Mouse (Mus musculus): ENCODE data around the gene Serpina1f. TPM values are rescaled to one million over a fixed set of nuclear protein-coding genes. Genes with fewer than 3 reads are reported as not detected.
A peak's percentile ranks its signal among the peaks of the same experiment; 100 is the strongest.
"Not testable (repeated sequence)": the region's sequence is repeated elsewhere in the genome, so short reads cannot be mapped to it uniquely, and the experiment has no call there.

Gene Serpina1f
- polyA plus RNA-seq, 1 experiment from 2014 or later, result 0.10 TPM

DNA sequence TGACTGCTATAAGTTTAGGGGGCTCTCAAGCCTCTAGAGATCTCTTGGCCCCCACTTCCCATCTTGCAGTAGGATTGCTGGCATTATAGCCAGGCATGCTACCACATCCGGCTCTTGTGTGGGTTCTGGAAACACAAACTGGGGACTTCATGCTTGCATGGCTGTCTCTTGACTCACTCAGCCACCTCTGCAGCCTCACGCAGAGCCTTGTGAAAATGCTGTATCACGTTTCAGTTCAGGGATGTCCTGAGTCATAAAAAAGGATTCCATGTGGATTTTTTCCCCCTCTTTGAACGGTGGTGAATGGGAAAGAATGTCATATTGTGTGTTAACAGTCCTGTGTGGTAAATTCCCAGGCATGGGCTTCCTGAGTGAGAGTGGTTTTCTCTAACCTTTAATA is 11.6 kb downstream of the Serpina1f start:
- no peaks in the 10 kb centered on the region for H3K27me3 ChIP-seq (ENCODE audit: insufficient read depth, poor library complexity, severe bottlenecking)
- no peak for DNase-seq (ENCODE audit: low spot score)
- H3K9me3 ChIP-seq, result no peaks in the 10 kb centered on the region
- H3K4me3 ChIP-seq, result no peak overlapping the region
- 56% methylated on average over 4 of the region's 4 CpGs for WGBS
- no peaks in the 10 kb centered on the region for H3K36me3 ChIP-seq
- no peak overlapping the region for H3K27ac ChIP-seq
- peaks cover 11% of the 10 kb centered on the region for H3K4me1 ChIP-seq

- Histone ChIP-seq H3K27me3 (ENCODE audit: insufficient read depth, poor library complexity, severe bottlenecking) (no peaks in the 10 kb centered on the region), H3K36me3 (no peaks in the 10 kb centered on the region), H3K9me3 (no peaks in the 10 kb centered on the region), H3K4me3 (no peak overlapping the region), H3K4me1 (no peaks in the 10 kb centered on the region), H3K27ac (no peak overlapping the region)
- WGBS, result 67% methylated on average over 2 of the region's 2 CpGs
- no peak for DNase-seq (ENCODE audit: low spot score)
Observed at GRCm38 (mm10) chr12:103681739-103682138, 13.6 kb downstream of the Serpina1f start.

GRCm38 (mm10) chr12:103681169-103681568 is 14.2 kb downstream of the Serpina1f start:
- 79% methylated on average over 2 of the region's 2 CpGs for WGBS

DNA sequence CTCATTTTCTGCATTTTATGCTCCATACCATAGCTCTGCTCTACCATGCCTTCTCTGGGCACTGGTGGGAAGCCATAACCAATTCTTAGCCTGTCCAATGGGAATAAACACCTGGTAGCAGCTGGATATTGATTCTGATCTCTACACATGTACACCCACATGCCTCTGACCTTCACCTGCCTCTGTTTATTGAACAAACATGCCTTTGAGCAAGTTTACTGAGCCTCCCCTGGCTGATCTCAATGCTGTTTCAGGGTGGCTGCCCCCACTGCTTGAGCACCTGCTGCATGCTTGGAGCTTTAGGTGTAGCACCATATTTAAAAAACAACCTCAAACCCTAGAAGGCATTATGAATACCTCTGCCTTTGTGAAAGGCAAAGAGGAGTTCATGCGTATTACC is 15.5 kb downstream of the Serpina1f start:
- not testable (repeated sequence) for H3K4me3 ChIP-seq; H3K9me3 ChIP-seq; H3K27me3 ChIP-seq (ENCODE audit: insufficient read depth, poor library complexity, severe bottlenecking); H3K27ac ChIP-seq; DNase-seq (ENCODE audit: low spot score); H3K36me3 ChIP-seq; H3K4me1 ChIP-seq
- WGBS, result 94% methylated on average over 1 of the region's 1 CpGs

More at GRCm38 (mm10) chr12:103681169-103681568, 14.2 kb downstream of the Serpina1f start:
- H3K4me3 ChIP-seq, result no peak overlapping the region
- H3K27me3 ChIP-seq (ENCODE audit: insufficient read depth, poor library complexity, severe bottlenecking), result no peaks in the 10 kb centered on the region
- H3K4me1 ChIP-seq, result peaks cover 3% of the 10 kb centered on the region; the same call in 1 of the 2 replicates
- no peak for DNase-seq (ENCODE audit: low spot score)
- H3K27ac ChIP-seq, result no peak overlapping the region
- H3K9me3 ChIP-seq, result no peaks in the 10 kb centered on the region
- no peaks in the 10 kb centered on the region for H3K36me3 ChIP-seq

DNA sequence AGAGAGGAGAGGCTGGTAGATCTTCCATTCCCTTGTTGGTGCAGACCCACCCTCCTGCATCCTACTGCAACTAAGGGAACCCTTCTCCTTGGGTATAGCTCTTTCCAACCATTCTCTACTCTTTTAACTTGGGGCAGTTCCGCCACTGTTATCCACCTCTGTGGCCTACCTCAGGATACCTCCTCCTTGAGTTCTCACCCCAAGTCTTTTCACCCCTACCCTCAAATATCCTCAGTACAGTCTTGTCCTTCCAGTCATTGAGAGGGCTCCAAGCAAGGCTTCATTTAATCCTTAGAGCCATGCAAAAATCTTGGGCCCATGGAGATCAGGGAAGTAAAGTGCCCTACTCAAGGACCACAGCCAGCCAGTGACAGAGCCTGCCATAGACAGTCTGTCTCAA is 19.3 kb downstream of the Serpina1f start, which contains the start of gene Serpina16:
Serpina16 (minus strand) TSS at position 101 of the 400 bp plus-strand sequence.
- Histone ChIP-seq H3K4me3 (no peak within 1 kb of the TSS), H3K4me1 (peaks cover 9% of the 10 kb centered on the region; the same call in 1 of the 2 replicates), H3K9me3 (no peaks in the 10 kb centered on the region), H3K27me3 (ENCODE audit: insufficient read depth, poor library complexity, severe bottlenecking) (no peaks in the 10 kb centered on the region), H3K36me3 (no peaks in the 10 kb centered on the region), H3K27ac (no peak within 1 kb of the TSS)
- 96% methylated on average over 1 of the region's 1 CpGs for WGBS
- no peak for DNase-seq (ENCODE audit: low spot score)

GRCm38 (mm10) chr12:103673179-103673578 is 22.1 kb downstream of the Serpina1f start:
- no peaks in the 10 kb centered on the region for H3K36me3 ChIP-seq
- WGBS, result 92% methylated on average over 2 of the region's 2 CpGs
- H3K27me3 ChIP-seq (ENCODE audit: insufficient read depth, poor library complexity, severe bottlenecking), result no peaks in the 10 kb centered on the region
- no peak for DNase-seq (ENCODE audit: low spot score)
- H3K9me3 ChIP-seq, result no peaks in the 10 kb centered on the region
- no peak overlapping the region for H3K4me3 ChIP-seq
- H3K27ac ChIP-seq, result no peak overlapping the region
- H3K4me1 ChIP-seq, result peaks cover 9% of the 10 kb centered on the region; the same call in 1 of the 2 replicates

- Histone ChIP-seq H3K27ac (no peak overlapping the region), H3K4me1 (peaks cover 9% of the 10 kb centered on the region; the same call in 1 of the 2 replicates), H3K36me3 (no peaks in the 10 kb centered on the region), H3K27me3 (ENCODE audit: insufficient read depth, poor library complexity, severe bottlenecking) (no peaks in the 10 kb centered on the region), H3K4me3 (no peak overlapping the region), H3K9me3 (no peaks in the 10 kb centered on the region)
- WGBS, result 63% methylated on average over 3 of the region's 3 CpGs
- no peak for DNase-seq (ENCODE audit: low spot score)
Observed at GRCm38 (mm10) chr12:103671483-103671882, 23.8 kb downstream of the Serpina1f start.

GRCm38 (mm10) chr12:103670964-103671363 is 24.4 kb downstream of the Serpina1f start:
- H3K27me3 ChIP-seq (ENCODE audit: insufficient read depth, poor library complexity, severe bottlenecking), result no peaks in the 10 kb centered on the region
- 47% methylated on average over 2 of the region's 2 CpGs for WGBS
- no peak overlapping the region for H3K4me3 ChIP-seq
- peaks cover 4% of the 10 kb centered on the region; the same call in 1 of the 2 replicates for H3K4me1 ChIP-seq
- no peak for DNase-seq (ENCODE audit: low spot score)
- no peaks in the 10 kb centered on the region for H3K9me3 ChIP-seq
- H3K27ac ChIP-seq, result no peak overlapping the region
- no peaks in the 10 kb centered on the region for H3K36me3 ChIP-seq

GRCm38 (mm10) chr12:103670344-103670743 is 25.0 kb downstream of the Serpina1f start:
- WGBS, result 75% methylated on average over 5 of the region's 5 CpGs

GRCm38 (mm10) chr12:103665286-103665685 is 30.0 kb downstream of the Serpina1f start:
- H3K4me3 ChIP-seq, result no peak overlapping the region
- peaks cover 3% of the 10 kb centered on the region; the same call in 1 of the 2 replicates for H3K4me1 ChIP-seq
- H3K9me3 ChIP-seq, result no peaks in the 10 kb centered on the region
- no peak overlapping the region for H3K27ac ChIP-seq
- 82% methylated on average over 3 of the region's 3 CpGs for WGBS
- H3K27me3 ChIP-seq (ENCODE audit: insufficient read depth, poor library complexity, severe bottlenecking), result no peaks in the 10 kb centered on the region
- DNase-seq (ENCODE audit: low spot score), result no peak
- H3K36me3 ChIP-seq, result no peaks in the 10 kb centered on the region

More at GRCm38 (mm10) chr12:103670344-103670743, 25.0 kb downstream of the Serpina1f start:
- H3K4me3 ChIP-seq, result no peak overlapping the region
- no peaks in the 10 kb centered on the region for H3K36me3 ChIP-seq
- peaks cover 3% of the 10 kb centered on the region; the same call in 1 of the 2 replicates for H3K4me1 ChIP-seq
- H3K9me3 ChIP-seq, result no peaks in the 10 kb centered on the region
- H3K27me3 ChIP-seq (ENCODE audit: insufficient read depth, poor library complexity, severe bottlenecking), result no peaks in the 10 kb centered on the region
- DNase-seq (ENCODE audit: low spot score), result no peak
- H3K27ac ChIP-seq, result no peak overlapping the region

DNA sequence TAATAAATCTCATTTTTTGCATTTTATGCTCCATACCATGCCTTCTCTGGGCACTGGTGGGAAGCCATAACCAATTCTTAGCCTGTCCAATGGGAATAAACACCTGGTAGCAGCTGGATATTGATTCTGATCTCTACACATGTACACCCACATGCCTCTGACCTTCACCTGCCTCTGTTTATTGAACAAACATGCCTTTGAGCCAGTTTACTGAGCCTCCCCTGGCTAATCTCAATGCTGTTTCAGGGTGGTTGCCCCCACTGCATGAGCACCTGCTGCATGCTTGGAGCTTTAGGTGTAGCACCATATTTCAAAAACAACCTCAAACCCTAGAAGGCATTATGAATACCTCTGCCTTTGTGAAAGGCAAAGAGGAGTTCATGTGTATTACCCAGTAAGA is 33.3 kb downstream of the Serpina1f start:
- H3K27me3 ChIP-seq (ENCODE audit: insufficient read depth, poor library complexity, severe bottlenecking); H3K4me3 ChIP-seq; H3K9me3 ChIP-seq; H3K36me3 ChIP-seq; H3K4me1 ChIP-seq; DNase-seq (ENCODE audit: low spot score); H3K27ac ChIP-seq: not testable (repeated sequence)

- 79% methylated on average over 5 of the region's 5 CpGs for WGBS
- H3K9me3 ChIP-seq, result no peaks in the 10 kb centered on the region
- no peaks in the 10 kb centered on the region for H3K27me3 ChIP-seq (ENCODE audit: insufficient read depth, poor library complexity, severe bottlenecking)
- H3K36me3 ChIP-seq, result no peaks in the 10 kb centered on the region
- DNase-seq (ENCODE audit: low spot score), result no peak
- peaks cover 3% of the 10 kb centered on the region; the same call in 1 of the 2 replicates for H3K4me1 ChIP-seq
- no peak overlapping the region for H3K4me3 ChIP-seq
- no peak overlapping the region for H3K27ac ChIP-seq
Observed at GRCm38 (mm10) chr12:103660076-103660475, 35.3 kb downstream of the Serpina1f start.

DNA sequence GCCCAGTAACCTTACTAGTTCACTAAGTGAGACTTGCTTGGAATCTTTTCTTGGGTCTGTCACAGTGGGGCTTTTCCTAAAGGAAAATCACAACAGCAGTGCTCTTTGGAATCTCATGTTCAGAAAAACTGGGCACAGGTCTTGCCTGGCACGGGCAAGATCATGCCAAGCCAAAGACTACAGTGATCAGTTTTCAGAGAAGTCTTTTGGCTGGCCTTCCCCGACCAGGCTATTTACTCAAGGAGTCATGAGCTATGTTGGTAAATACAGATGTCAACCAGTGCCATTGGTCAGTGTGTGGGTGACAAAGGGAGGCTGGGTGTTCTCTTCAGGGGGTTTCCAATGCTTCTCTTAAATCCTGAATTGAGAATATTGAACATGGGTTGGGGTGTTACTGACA is 36.2 kb downstream of the Serpina1f start:
- 72% methylated on average over 2 of the region's 2 CpGs for WGBS
- peak; percentile 28 for DNase-seq (ENCODE audit: low spot score)
- H3K4me1 ChIP-seq, result peaks cover 3% of the 10 kb centered on the region; the same call in 1 of the 2 replicates
- H3K9me3 ChIP-seq, result no peaks in the 10 kb centered on the region
- no peaks in the 10 kb centered on the region for H3K27me3 ChIP-seq (ENCODE audit: insufficient read depth, poor library complexity, severe bottlenecking)
- H3K27ac ChIP-seq, result no peak overlapping the region
- no peaks in the 10 kb centered on the region for H3K36me3 ChIP-seq
- H3K4me3 ChIP-seq, result no peak overlapping the region

- DNase-seq (ENCODE audit: low spot score), result peak; percentile 73
- Histone ChIP-seq H3K36me3 (no peaks in the 10 kb centered on the region), H3K9me3 (no peaks in the 10 kb centered on the region), H3K27me3 (ENCODE audit: insufficient read depth, poor library complexity, severe bottlenecking) (no peaks in the 10 kb centered on the region), H3K27ac (no peak overlapping the region), H3K4me1 (no peaks in the 10 kb centered on the region), H3K4me3 (no peak overlapping the region)
- whole genome bisulfite sequencing, result 72% methylated on average over 10 of the region's 10 CpGs
Observed at GRCm38 (mm10) chr12:103657991-103658390, 37.3 kb downstream of the Serpina1f start.

Measured in heart, embryonic 10.5 days (tissue).